Mouse (Mus musculus): ENCODE measurements around the gene Recql5.

DNA sequence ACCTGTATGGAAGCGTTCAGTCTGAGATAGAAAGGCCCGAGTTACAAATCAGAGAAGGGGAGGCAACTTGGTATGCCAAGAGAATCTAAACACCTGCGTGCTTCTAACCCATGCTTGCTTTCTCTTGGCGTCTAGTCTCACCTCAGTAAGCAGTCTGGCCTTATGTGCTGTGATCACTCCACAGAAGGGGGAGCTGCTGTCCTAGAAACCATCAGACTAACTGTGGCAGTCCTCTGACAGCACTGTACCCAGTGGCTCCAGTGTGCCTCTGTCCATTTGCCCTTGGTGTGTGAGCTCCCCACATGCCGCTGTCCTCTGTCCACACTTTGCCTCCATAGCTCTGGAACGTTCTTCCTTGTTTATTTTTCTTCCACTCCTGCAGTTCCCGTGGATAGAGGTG is 8.7 kb upstream of the Recql5 start:
- TF ChIP-seq CTCF (IDR thresholded peaks at IDR 0.05; ENCODE audit: control insufficient read depth, insufficient read depth, low read length) = no peak
- TF ChIP-seq POLR2A (IDR thresholded peaks at IDR 0.05; ENCODE audit: borderline replicate concordance, control insufficient read depth, low read depth, low read length) = no peak

Measured in bone marrow, adult 2 months (tissue).